Mouse (Mus musculus) kidney, embryonic 16.5 days (tissue): ENCODE data around the gene Txn1. TPM values are rescaled to one million over a fixed set of nuclear protein-coding genes. Genes with fewer than 3 reads are reported as not detected.

Experiments used
- ATAC-seq: fragments of 200-750 bp; cut with Nextera tagmentation; 2 replicates; pipeline ENCODE4 v1.8.0; 2017; ENCODE audit warnings: moderate TSS enrichment; ENCODE audit not compliant: low FRiP score, low TSS enrichment
- H3K27ac ChIP-seq: fragments of 300-500 bp; sonication (generic); 2 replicates; pipeline ENCODE4 v1.5.1; 2014; ENCODE audit warnings: low read length
- H3K27me3 ChIP-seq: fragments of 300-500 bp; sonication (generic); 2 replicates; pipeline ENCODE4 v1.6.1; 2014; ENCODE audit warnings: low read length, control low read depth, mixed read lengths; ENCODE audit not compliant: insufficient read depth
- H3K36me3 ChIP-seq: fragments of 300-500 bp; sonication (generic); 2 replicates; pipeline ENCODE4 v1.6.1; 2014; ENCODE audit warnings: low read length, control low read depth, mixed read lengths; ENCODE audit not compliant: insufficient read depth
- H3K4me1 ChIP-seq: fragments of 300-500 bp; sonication (generic); 2 replicates; pipeline ENCODE4 v1.6.1; 2014; ENCODE audit warnings: low read length, control low read depth, mixed read lengths; ENCODE audit not compliant: insufficient read depth
- H3K4me2 ChIP-seq: fragments of 300-500 bp; sonication (generic); replicated peaks from 2 replicates; pipeline ENCODE4 v1.6.1; 2014; ENCODE audit warnings: low read depth, low read length
- H3K4me3 ChIP-seq: fragments of 300-500 bp; sonication (generic); 2 replicates; pipeline ENCODE4 v1.5.1; 2014; ENCODE audit warnings: mild to moderate bottlenecking, low read length
- H3K9ac ChIP-seq: fragments of 300-500 bp; sonication (generic); replicated peaks from 2 replicates; pipeline ENCODE4 v1.6.1; 2014; ENCODE audit warnings: low read length
- H3K9me3 ChIP-seq: fragments of 300-500 bp; sonication (generic); 2 replicates; pipeline ENCODE4 v1.6.1; 2016; ENCODE audit warnings: low read length, control low read depth
- WGBS: fragments of 180-500 bp; shearing (Covaris S2); extraction: QIAGEN DNeasy Blood & Tissue Kit; methylation state at CpG from one replicate; pipeline ENCODE4 v1.1.7; 2014; 5-methylcytosine and 5-hydroxymethylcytosine counted together
- polyA plus RNA-seq: library from polyadenylated mRNA; unstranded; fragments of >200 nt; fragmentation: Nextera tagmentation; extraction: Ambion mirVana; gene quantifications from 2 replicates; pipeline ENCODE4 v1.2.1, GENCODE M21; 2015

Gene Txn1
- polyA plus RNA-seq, 1 experiment from 2014 or later, result 432 TPM

DNA sequence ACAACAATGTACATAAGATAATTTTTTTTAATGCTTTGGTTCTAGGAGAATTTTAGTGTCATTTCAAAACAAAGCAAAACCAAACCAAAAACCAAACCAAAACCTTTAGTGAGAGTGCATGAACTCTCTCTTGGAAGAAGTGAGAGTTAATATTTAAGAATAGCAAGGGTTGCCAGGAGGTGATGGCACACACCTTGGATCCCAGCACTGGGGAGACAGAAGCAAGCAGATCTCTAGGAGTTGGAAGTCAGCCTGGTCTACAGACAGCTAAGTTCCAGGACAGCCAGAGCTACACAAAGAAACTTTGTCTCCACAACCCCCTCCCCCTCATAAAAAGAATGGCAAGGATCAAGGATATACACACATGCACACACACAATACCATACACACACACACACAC lies 43.2 kb downstream of the Txn1 start:
- 0 out of 2 replicates have a peak, but pooled peaks cover 3% of the 10 kb centered on the region for H3K9me3 ChIP-seq
- H3K4me2 ChIP-seq, result no peak overlapping the region
- peaks cover 21% of the 10 kb centered on the region for H3K4me1 ChIP-seq
- H3K4me3 ChIP-seq, result no peak overlapping the region
- no peak for ATAC-seq
- no peak overlapping the region for H3K9ac ChIP-seq
- H3K27me3 ChIP-seq, result no peaks in the 10 kb centered on the region
- no peak overlapping the region for H3K27ac ChIP-seq
- H3K36me3 ChIP-seq, result no peaks in the 10 kb centered on the region

DNA sequence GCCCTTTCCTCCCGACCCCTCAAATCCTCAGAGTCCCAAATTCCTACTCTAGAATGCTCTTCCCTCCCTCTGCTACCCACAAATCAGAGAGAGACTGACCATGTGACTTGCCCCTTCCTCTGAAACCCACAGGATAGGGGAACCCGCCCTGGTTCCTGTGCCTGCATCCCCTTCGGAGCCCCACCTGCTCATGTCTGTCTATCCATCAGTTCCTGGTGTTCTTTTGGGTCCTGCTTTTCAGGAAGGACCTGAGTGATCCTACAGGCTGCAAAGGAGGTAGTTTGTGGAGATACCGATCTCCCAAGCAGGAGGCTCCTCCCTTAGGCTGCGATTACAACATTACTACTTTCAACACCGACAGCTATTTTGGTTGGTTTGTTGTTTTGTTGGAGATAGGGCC lies 47.4 kb downstream of the Txn1 start:
- Histone ChIP-seq H3K27ac (no peak overlapping the region), H3K4me1 (peaks cover 6% of the 10 kb centered on the region), H3K9ac (no peak overlapping the region), H3K4me2 (no peak overlapping the region), H3K4me3 (no peak overlapping the region), H3K27me3 (no peaks in the 10 kb centered on the region), H3K36me3 (no peaks in the 10 kb centered on the region), H3K9me3 (0 out of 2 replicates have a peak, but pooled peaks cover 3% of the 10 kb centered on the region)
- ATAC-seq, result no peak
- WGBS, result 67% methylated on average over 6 of the region's 6 CpGs

DNA sequence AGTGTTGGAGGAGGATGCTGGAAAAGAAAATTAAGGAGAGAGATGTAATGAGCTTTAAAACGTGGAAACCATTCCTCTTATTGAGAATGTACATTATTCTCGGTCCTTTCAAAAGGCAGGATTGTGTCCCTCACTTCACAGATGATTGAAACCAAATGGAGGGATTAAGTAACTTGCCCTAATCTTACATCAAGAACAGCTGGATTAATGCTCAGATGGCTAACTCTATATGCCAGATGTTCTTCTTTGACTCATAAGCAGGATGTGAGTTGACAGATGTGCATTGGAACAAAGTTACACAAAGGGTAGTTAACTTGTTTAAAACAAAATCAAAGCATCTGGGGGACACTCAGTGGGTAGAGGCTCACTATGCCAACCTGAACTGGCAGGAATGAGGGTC lies 49.5 kb downstream of the Txn1 start:
- no peak for ATAC-seq
- WGBS, result 46% methylated on average over 2 of the region's 2 CpGs

DNA sequence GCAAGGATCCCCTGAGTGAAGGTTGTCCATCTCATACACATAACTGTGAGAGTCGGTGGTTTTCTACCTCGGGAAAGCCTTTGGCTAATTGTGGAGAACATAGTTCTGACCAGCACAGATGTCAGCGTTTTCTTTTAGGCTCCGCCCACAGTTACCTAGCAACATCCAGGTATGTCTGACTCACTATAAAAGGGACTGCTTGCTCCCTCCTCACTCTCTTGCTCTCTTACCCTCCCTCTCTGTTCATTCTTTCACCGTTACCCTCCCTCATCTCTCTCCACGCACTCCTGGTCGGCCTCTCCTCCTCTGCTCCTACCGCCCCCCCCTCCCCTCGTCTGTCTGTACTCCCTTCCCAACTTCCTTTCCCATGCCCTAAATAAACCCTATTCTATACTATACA lies 51.6 kb downstream of the Txn1 start:
- 24% methylated on average over 9 of the region's 9 CpGs for WGBS
- H3K36me3 ChIP-seq, result no peaks in the 10 kb centered on the region
- ATAC-seq, result peak; percentile 24; the same call in 1 of the 2 replicates

More for the DNA sequence above, 49.5 kb downstream of the Txn1 start:
- Histone ChIP-seq H3K27me3 (no peaks in the 10 kb centered on the region), H3K9me3 (no peaks in the 10 kb centered on the region), H3K4me2 (no peak overlapping the region), H3K27ac (no peak overlapping the region), H3K4me1 (peaks cover 6% of the 10 kb centered on the region), H3K9ac (no peak overlapping the region), H3K36me3 (no peaks in the 10 kb centered on the region), H3K4me3 (no peak overlapping the region)

DNA sequence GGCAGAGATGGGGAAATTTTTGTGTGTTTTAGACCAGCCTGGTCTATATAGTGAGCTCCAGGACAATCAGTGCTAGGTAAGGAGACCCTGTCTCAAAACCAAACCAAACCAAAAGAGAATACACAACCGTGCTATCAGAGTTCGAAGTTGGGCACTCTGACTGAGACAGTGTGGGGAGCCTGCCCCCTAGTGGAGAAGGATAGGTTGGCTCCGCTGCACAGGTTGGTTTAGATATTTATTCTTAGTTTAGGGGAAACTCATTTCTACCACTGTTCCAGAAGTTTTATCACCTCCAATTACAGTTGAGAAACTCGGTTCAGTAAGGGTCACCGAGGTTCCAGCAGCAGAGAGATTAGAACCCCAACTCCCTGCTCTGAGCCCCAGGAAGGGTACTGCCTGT lies 52.0 kb downstream of the Txn1 start:
- ATAC-seq, result no peak
- H3K4me2 ChIP-seq, result peak overlapping the region; percentile 26; the same call in 1 of the 2 replicates
- no peak overlapping the region for H3K9ac ChIP-seq
- H3K27ac ChIP-seq, result no peak overlapping the region
- H3K9me3 ChIP-seq, result no peaks in the 10 kb centered on the region
- H3K27me3 ChIP-seq, result no peaks in the 10 kb centered on the region
- no peaks in the 10 kb centered on the region for H3K36me3 ChIP-seq
- WGBS, result 10% methylated on average over 5 of the region's 5 CpGs
- H3K4me1 ChIP-seq, result peaks cover 6% of the 10 kb centered on the region
- no peak overlapping the region for H3K4me3 ChIP-seq

More for the DNA sequence above, 51.6 kb downstream of the Txn1 start:
- peak overlapping the region; percentile 26; the same call in 1 of the 2 replicates for H3K4me2 ChIP-seq
- no peak overlapping the region for H3K9ac ChIP-seq
- H3K27ac ChIP-seq, result no peak overlapping the region
- H3K4me3 ChIP-seq, result no peak overlapping the region
- peaks cover 6% of the 10 kb centered on the region for H3K4me1 ChIP-seq
- H3K9me3 ChIP-seq, result no peaks in the 10 kb centered on the region
- no peaks in the 10 kb centered on the region for H3K27me3 ChIP-seq

DNA sequence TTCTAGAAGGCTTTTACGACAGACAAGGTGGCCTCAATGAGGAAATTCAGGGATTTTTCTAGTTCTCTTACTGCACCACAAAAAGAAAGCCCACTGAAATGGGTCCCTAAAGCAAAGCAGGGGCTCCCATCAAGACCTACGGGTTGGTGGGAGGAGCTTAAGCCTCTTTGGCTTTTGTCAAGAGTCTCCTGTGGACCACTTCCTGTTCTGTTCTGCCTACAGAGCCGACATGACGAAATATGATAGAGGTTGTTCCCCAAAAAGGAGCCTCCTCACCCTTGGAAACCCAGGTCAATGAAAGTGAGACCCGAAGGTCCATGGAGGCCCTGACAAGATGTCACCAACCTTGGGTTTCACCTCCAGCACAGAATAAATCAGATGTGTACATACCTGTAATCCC lies 53.6 kb downstream of the Txn1 start:
- no peaks in the 10 kb centered on the region for H3K36me3 ChIP-seq
- H3K4me1 ChIP-seq, result peaks cover 6% of the 10 kb centered on the region
- H3K27ac ChIP-seq, result no peak overlapping the region
- H3K9ac ChIP-seq, result no peak overlapping the region
- no peak overlapping the region for H3K4me2 ChIP-seq
- WGBS, result 75% methylated on average over 5 of the region's 5 CpGs
- ATAC-seq, result no peak
- H3K4me3 ChIP-seq, result no peak overlapping the region
- H3K27me3 ChIP-seq, result no peaks in the 10 kb centered on the region
- no peaks in the 10 kb centered on the region for H3K9me3 ChIP-seq

DNA sequence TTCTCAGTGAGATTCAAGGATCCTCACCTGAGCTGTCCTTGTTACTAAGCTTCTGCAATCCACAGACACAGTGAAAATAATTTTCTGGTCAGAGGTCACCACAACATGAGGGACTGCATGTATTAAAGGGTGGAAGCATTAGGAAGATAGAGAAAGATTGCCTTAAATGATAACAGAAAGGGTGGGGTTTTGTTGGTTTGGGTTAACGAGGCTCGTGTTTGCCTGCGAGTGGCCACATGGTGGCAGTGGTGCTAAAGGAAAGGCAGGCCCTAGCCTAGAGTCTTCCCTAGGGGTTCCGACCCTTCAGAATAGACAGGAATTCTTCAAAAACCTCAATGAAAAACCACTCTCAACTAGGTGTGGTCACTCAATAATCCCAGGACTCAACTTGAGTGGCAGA lies 55.0 kb downstream of the Txn1 start:
- Histone ChIP-seq H3K27me3 (no peaks in the 10 kb centered on the region), H3K9me3 (no peaks in the 10 kb centered on the region), H3K9ac (no peak overlapping the region), H3K4me3 (no peak overlapping the region), H3K27ac (no peak overlapping the region), H3K36me3 (no peaks in the 10 kb centered on the region), H3K4me2 (no peak overlapping the region), H3K4me1 (peaks cover 6% of the 10 kb centered on the region)
- WGBS, result 3% methylated on average over 4 of the region's 4 CpGs
- ATAC-seq, result 0 out of 2 replicates have a peak, but pooled peaks have one; percentile 39

DNA sequence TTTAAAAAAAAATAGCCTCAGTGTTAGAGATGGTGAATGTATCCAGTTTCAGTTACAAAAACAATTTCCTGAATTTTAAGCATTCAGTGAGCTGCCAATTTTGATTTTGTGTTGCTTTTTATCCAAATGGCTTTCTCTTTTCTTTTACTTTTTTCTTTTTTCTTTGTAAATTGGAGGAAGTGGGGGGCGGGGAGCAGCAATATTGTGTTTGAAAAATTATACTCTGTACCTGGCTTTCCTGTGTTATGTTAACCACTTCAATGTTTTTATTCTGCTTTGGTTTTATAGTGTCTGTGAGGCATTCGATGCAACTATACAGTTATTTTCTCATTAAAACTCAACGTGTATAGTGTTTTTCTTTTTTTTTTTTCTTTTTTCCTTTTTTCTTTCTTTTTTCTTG lies 59.6 kb downstream of the Txn1 start:
- WGBS, result 64% methylated on average over 3 of the region's 3 CpGs
- Histone ChIP-seq H3K9ac (no peak overlapping the region), H3K4me3 (no peak overlapping the region), H3K27ac (no peak overlapping the region), H3K4me2 (no peak overlapping the region), H3K27me3 (no peaks in the 10 kb centered on the region), H3K9me3 (no peaks in the 10 kb centered on the region), H3K36me3 (peaks cover 5% of the 10 kb centered on the region; the same call in 1 of the 2 replicates), H3K4me1 (peaks cover 6% of the 10 kb centered on the region; the same call in 1 of the 2 replicates)
- no peak for ATAC-seq

DNA sequence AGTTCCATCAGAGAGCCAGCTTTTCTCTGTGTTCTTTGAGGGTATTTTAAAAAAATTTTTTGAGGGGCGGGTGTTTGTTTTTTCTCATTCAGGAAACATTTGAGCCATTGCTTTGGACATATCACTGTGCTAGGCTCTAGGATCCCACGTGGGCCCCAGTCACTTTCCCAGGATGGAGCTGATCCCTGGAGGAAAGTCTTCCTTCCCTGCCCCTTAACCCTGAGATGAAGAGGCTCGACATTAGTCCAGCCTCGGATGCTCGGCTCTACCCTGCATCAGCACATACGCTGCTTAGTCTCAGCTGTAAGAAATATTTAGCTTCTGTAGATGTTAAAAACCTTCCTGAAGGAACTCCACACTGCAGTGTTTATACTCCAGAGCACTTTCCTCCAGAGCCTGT lies 60.3 kb downstream of the Txn1 start:
- Histone ChIP-seq H3K27ac (0 out of 2 replicates have a peak overlapping the region, but pooled peaks have one; percentile 6), H3K27me3 (no peaks in the 10 kb centered on the region), H3K9me3 (no peaks in the 10 kb centered on the region), H3K4me1 (peaks cover 6% of the 10 kb centered on the region; the same call in 1 of the 2 replicates), H3K4me2 (no peak overlapping the region), H3K9ac (no peak overlapping the region), H3K4me3 (no peak overlapping the region), H3K36me3 (peaks cover 5% of the 10 kb centered on the region; the same call in 1 of the 2 replicates)
- ATAC-seq, result no peak
- 62% methylated on average over 6 of the region's 6 CpGs for WGBS

DNA sequence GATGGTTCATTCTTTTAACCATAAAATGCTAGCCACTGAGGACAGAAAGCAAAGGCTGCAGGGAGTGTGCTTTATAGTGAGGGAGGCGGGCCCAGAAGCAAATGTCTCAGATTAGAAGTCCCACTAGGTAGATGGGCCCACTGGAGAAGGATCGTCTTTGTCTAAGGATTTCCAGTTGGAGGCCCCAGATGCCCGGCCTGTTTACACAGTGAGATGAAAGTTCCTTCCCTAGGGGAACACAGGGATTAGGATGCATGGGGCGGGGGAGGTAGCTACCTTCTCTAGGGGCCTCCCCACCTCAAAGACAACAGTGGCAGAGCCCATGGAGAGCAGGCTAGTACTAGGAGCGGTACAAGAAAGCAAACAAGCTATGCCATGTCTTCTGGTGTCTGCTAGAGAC lies 61.1 kb downstream of the Txn1 start:
- Histone ChIP-seq H3K27ac (0 out of 2 replicates have a peak overlapping the region, but pooled peaks have one; percentile 28), H3K4me3 (no peak overlapping the region), H3K9ac (no peak overlapping the region), H3K36me3 (peaks cover 5% of the 10 kb centered on the region; the same call in 1 of the 2 replicates), H3K9me3 (no peaks in the 10 kb centered on the region), H3K4me2 (no peak overlapping the region), H3K4me1 (peaks cover 6% of the 10 kb centered on the region; the same call in 1 of the 2 replicates), H3K27me3 (no peaks in the 10 kb centered on the region)
- ATAC-seq, result no peak
- 43% methylated on average over 5 of the region's 5 CpGs for WGBS
